Mouse (Mus musculus) heart, postnatal 0 days (tissue): ENCODE data around the gene Slc45a2. TPM values are rescaled to one million over a fixed set of nuclear protein-coding genes. Genes with fewer than 3 reads are reported as not detected.

Experiments used
- ATAC-seq: fragments of 200-750 bp; cut with Nextera tagmentation; 2 replicates; pipeline ENCODE4 v1.8.0; 2017; ENCODE audit warnings: low read depth, moderate number of reproducible peaks, moderate library complexity; ENCODE audit not compliant: insufficient read depth
- DNase-seq: peaks from one replicate; pipeline ENCODE4 v3.0.0-alpha.2; 2016; ENCODE audit warnings: low spot score
- H3K27ac ChIP-seq: fragments of 300-500 bp; sonication (generic); 2 replicates; pipeline ENCODE4 v1.5.1; 2014; ENCODE audit warnings: low read depth, mild to moderate bottlenecking
- H3K27me3 ChIP-seq: fragments of 300-500 bp; sonication (generic); 2 replicates; pipeline ENCODE4 v1.6.1; 2014; ENCODE audit warnings: low read length, mixed read lengths; ENCODE audit not compliant: control insufficient read depth, insufficient read depth
- H3K36me3 ChIP-seq: fragments of 300-500 bp; sonication (generic); replicated peaks from 2 replicates; pipeline ENCODE4 v1.6.1; 2014; ENCODE audit warnings: low read length, mixed read lengths; ENCODE audit not compliant: control insufficient read depth, insufficient read depth
- H3K4me1 ChIP-seq: fragments of 300-500 bp; sonication (generic); 2 replicates; pipeline ENCODE4 v1.6.1; 2014; ENCODE audit warnings: antibody characterized with exemption; ENCODE audit not compliant: control insufficient read depth, insufficient read depth
- H3K4me2 ChIP-seq: fragments of 300-500 bp; sonication (generic); 2 replicates; pipeline ENCODE4 v1.6.1; 2014; ENCODE audit warnings: low read depth, mild to moderate bottlenecking, low read length, moderate library complexity
- H3K4me3 ChIP-seq: fragments of 300-500 bp; sonication (generic); 2 replicates; pipeline ENCODE4 v1.5.1; 2014; ENCODE audit warnings: low read depth, low read length
- H3K9ac ChIP-seq: fragments of 300-500 bp; sonication (generic); replicated peaks from 2 replicates; pipeline ENCODE4 v1.6.1; 2014; ENCODE audit warnings: low read depth, low read length, mixed read lengths
- H3K9me3 ChIP-seq: fragments of 300-500 bp; sonication (generic); replicated peaks from 2 replicates; pipeline ENCODE4 v1.6.1; 2016; ENCODE audit warnings: low read length; ENCODE audit not compliant: control insufficient read depth
- CTCF ChIP-seq: IDR thresholded peaks from 2 replicates; pipeline ENCODE4 v1.5.1; 2016; ENCODE audit warnings: antibody characterized with exemption, control low read depth, low read depth
- EP300 ChIP-seq: IDR thresholded peaks from 2 replicates; pipeline ENCODE4 v1.6.1; 2016; ENCODE audit warnings: antibody characterized with exemption, low read depth
- WGBS: fragments of 180-500 bp; shearing (Covaris S2); extraction: QIAGEN DNeasy Blood & Tissue Kit; methylation state at CpG from one replicate; pipeline ENCODE4 v1.1.7; 2014; 5-methylcytosine and 5-hydroxymethylcytosine counted together
- polyA plus RNA-seq: library from polyadenylated mRNA; unstranded; fragments of >200 nt; fragmentation: Nextera tagmentation; extraction: Ambion mirVana; gene quantifications from 2 replicates; pipeline ENCODE4 v1.2.1, GENCODE M21; 2015
- total RNA-seq: library from RNA; depleted of rRNA; stranded (reverse); fragments of >200 nt; gene quantifications from 2 replicates; pipeline ENCODE4 v1.2.3, GENCODE M21; 2014; ENCODE audit warnings: low replicate concordance

Slc45a2 gene
- total and polyA plus RNA-seq, 2 experiments from 2014 or later: 0.12 TPM; not detected in 1

- WGBS: 57% methylated on average over 5 of the region's 5 CpGs
- H3K36me3 ChIP-seq: no peaks in the 10 kb centered on the region
- no peak overlapping the region for H3K27ac ChIP-seq
- no peak overlapping the region for H3K4me2 ChIP-seq
- H3K9me3 ChIP-seq: no peaks in the 10 kb centered on the region
- no peak for TF ChIP-seq CTCF
- TF ChIP-seq EP300: no peak
- ATAC-seq (no peak), DNase-seq (no peak)
- H3K4me1 ChIP-seq: no peaks in the 10 kb centered on the region
- H3K27me3 ChIP-seq: no peaks in the 10 kb centered on the region
- H3K9ac ChIP-seq: no peak overlapping the region
- no peak overlapping the region for H3K4me3 ChIP-seq
Measured at GRCm38 (mm10) chr15:10955156-10955555, 45.4 kb upstream of the Slc45a2 start.

GRCm38 (mm10) chr15:10956706-10957105 is 43.8 kb upstream of the Slc45a2 start:
- ATAC-seq: no peak
- H3K4me2 ChIP-seq: no peak overlapping the region
- no peak overlapping the region for H3K27ac ChIP-seq
- no peak for TF ChIP-seq EP300
- no peak for TF ChIP-seq CTCF
- no peaks in the 10 kb centered on the region for H3K9me3 ChIP-seq
- no peaks in the 10 kb centered on the region for H3K4me1 ChIP-seq
- DNase-seq: peak; percentile 28
- no peak overlapping the region for H3K9ac ChIP-seq
- no peaks in the 10 kb centered on the region for H3K36me3 ChIP-seq
- 54% methylated on average over 3 of the region's 3 CpGs for WGBS
- H3K4me3 ChIP-seq: no peak overlapping the region
- no peaks in the 10 kb centered on the region for H3K27me3 ChIP-seq

DNA sequence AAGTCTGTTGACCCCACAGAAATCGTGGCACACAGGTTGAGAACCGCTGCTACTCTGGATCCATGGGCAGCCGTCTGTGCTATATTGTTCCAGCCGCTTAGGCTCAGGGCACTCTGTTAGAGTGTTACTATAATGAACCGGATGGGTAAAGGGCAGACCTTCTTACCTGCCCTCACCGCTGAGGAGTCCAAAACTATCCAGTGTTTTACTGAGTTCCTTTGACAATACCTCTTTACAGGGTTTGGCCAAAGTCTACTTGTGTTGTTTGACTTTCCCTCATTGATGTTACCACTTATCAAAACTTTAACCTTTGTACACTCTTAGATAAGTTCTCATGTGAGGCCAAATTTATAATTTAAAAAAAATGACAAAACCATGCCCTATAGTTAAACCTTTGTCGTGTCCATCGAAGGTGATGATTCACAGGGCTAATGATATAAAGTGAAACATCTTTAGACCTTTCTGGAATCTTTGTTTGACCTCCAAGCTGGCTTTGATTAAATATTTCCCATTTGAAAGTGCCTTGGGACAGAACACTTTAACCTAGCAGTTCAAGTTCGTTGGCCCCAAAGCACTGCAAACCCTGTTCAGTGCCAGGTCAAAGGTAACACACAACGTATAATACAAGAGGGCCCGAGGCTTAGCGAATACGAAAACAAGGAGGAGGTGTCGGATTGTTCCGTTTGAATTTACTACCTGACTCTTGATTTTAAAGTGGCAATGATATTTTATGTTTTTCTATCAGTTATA is 41.1 kb upstream of the Slc45a2 start:
- H3K4me2 ChIP-seq: no peak overlapping the region
- no peaks in the 10 kb centered on the region for H3K36me3 ChIP-seq
- TF ChIP-seq CTCF (no peak), EP300 (no peak)
- H3K27ac ChIP-seq: no peak overlapping the region
- no peaks in the 10 kb centered on the region for H3K9me3 ChIP-seq
- H3K27me3 ChIP-seq: no peaks in the 10 kb centered on the region
- WGBS: 88% methylated on average over 15 of the region's 15 CpGs
- DNase-seq (no peak), ATAC-seq (no peak)
- no peaks in the 10 kb centered on the region for H3K4me1 ChIP-seq
- H3K9ac ChIP-seq: no peak overlapping the region
- H3K4me3 ChIP-seq: no peak overlapping the region

DNA sequence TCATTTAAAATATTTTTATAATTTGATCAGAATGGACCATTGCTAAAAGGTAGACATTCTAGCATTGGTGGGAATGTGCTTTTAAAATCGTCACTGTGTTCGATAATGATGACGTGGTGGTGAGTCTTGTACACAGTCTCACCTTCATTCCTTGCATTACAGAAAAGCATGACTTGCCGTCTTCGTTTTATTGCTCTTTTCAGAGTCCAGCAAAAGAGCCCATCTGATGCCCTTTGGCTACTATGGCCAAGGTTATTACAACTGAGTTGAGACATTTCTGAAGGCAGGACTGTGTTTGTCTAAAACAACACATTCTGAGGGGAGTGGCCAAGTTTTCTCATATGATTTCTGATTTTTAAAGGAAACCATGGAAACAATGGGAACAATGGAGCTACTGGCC is 40.3 kb upstream of the Slc45a2 start:
- no peak overlapping the region for H3K4me2 ChIP-seq
- H3K9ac ChIP-seq: no peak overlapping the region
- TF ChIP-seq EP300: no peak
- 94% methylated on average over 5 of the region's 5 CpGs for WGBS
- no peaks in the 10 kb centered on the region for H3K36me3 ChIP-seq
- no peak for DNase-seq
- H3K4me3 ChIP-seq: no peak overlapping the region
- no peaks in the 10 kb centered on the region for H3K9me3 ChIP-seq
- no peaks in the 10 kb centered on the region for H3K4me1 ChIP-seq
- H3K27ac ChIP-seq: no peak overlapping the region
- ATAC-seq: no peak
- H3K27me3 ChIP-seq: no peaks in the 10 kb centered on the region

- WGBS: 74% methylated on average over 2 of the region's 2 CpGs
- Histone ChIP-seq H3K9ac (no peak overlapping the region), H3K9me3 (no peaks in the 10 kb centered on the region), H3K27ac (no peak overlapping the region), H3K36me3 (no peaks in the 10 kb centered on the region), H3K27me3 (no peaks in the 10 kb centered on the region), H3K4me2 (no peak overlapping the region), H3K4me3 (no peak overlapping the region), H3K4me1 (no peaks in the 10 kb centered on the region)
- no peak for TF ChIP-seq EP300
- no peak for TF ChIP-seq CTCF
- DNase-seq: no peak
- no peak for ATAC-seq
Measured at GRCm38 (mm10) chr15:10962601-10963000, 37.9 kb upstream of the Slc45a2 start.

- Histone ChIP-seq H3K9ac (no peak overlapping the region), H3K27me3 (no peaks in the 10 kb centered on the region), H3K9me3 (no peaks in the 10 kb centered on the region), H3K4me2 (no peak overlapping the region), H3K36me3 (no peaks in the 10 kb centered on the region), H3K4me3 (no peak overlapping the region), H3K27ac (no peak overlapping the region), H3K4me1 (no peaks in the 10 kb centered on the region)
- DNase-seq (no peak), ATAC-seq (no peak)
- TF ChIP-seq EP300 (no peak), CTCF (no peak)
- WGBS: 56% methylated on average over 3 of the region's 3 CpGs
Measured at GRCm38 (mm10) chr15:10969439-10969838, 31.1 kb upstream of the Slc45a2 start.
